Mouse (Mus musculus): ENCODE results near the gene Olfr1145.

The Olfr1145 gene

GRCm38 (mm10) chr2:87809522-87809921 is at the start of gene Olfr1145:
Gene Olfr1145, plus strand, starts transcription at chr2:87809822.
- no peak for DNase-seq (ENCODE audit: extremely low read depth, low read depth, low spot score)

- no peak for DNase-seq (ENCODE audit: extremely low read depth, low read depth, low spot score)
These were observed 33.5 kb upstream of the Olfr1145 start for GRCm38 (mm10) chr2:87776143-87776542.

GRCm38 (mm10) chr2:87779183-87779582 is 30.4 kb upstream of the Olfr1145 start, which contains the start of gene Olfr152:
Gene Olfr152, plus strand, starts transcription at chr2:87779483.
- DNase-seq (ENCODE audit: extremely low read depth, low read depth, low spot score), result no peak

- no peak for DNase-seq (ENCODE audit: extremely low read depth, low read depth, low spot score)
These were observed 9.3 kb upstream of the Olfr1145 start, which contains the start of gene Olfr1143 for GRCm38 (mm10) chr2:87800292-87800691. Gene Olfr1143, plus strand, starts transcription at chr2:87800592.

GRCm38 (mm10) chr2:87830233-87830632 is 20.6 kb downstream of the Olfr1145 start, which contains the start of gene Olfr1148:
Gene Olfr1148, plus strand, starts transcription at chr2:87830533.
- no peak for DNase-seq (ENCODE audit: extremely low read depth, low read depth, low spot score)

GRCm38 (mm10) chr2:87843693-87844092 is 34.1 kb downstream of the Olfr1145 start, which contains the start of gene Olfr1150-ps1:
Gene Olfr1150-ps1, plus strand, starts transcription at chr2:87843993.
- no peak for DNase-seq (ENCODE audit: extremely low read depth, low read depth, low spot score)

GRCm38 (mm10) chr2:87855562-87855961 is 45.9 kb downstream of the Olfr1145 start, which contains the start of gene Olfr1151:
Gene Olfr1151, plus strand, starts transcription at chr2:87855862.
- no peak for DNase-seq (ENCODE audit: extremely low read depth, low read depth, low spot score)

All from fat pad, adult 2 months (tissue).